Mouse (Mus musculus): ENCODE measurements at regions not wholly inside any gene's neighbourhood (a gene's known extent, or its start where the extent isn't known, plus 50 kb on each side); places are given as distances from the start of the nearest gene placed in this dataset.
"Not testable (repeated sequence)": the region's sequence is repeated elsewhere in the genome, so short reads cannot be mapped to it uniquely, and the experiment has no call there.

GRCm38 (mm10) chr17:81319605-81320004, 122.0 kb upstream of the Gm11096 start:
- no peak for DNase-seq

- no peak for DNase-seq
Observed at GRCm38 (mm10) chr17:81316655-81317054, 124.9 kb upstream of the Gm11096 start.

GRCm38 (mm10) chr17:81305880-81306279, 135.7 kb upstream of the Gm11096 start:
- no peak for DNase-seq

GRCm38 (mm10) chr17:81304574-81304973, 137.0 kb upstream of the Gm11096 start:
- DNase-seq = no peak

- DNase-seq = no peak
Observed at GRCm38 (mm10) chr17:81302490-81302889, 139.1 kb upstream of the Gm11096 start.

- DNase-seq = no peak
Observed at GRCm38 (mm10) chr17:81291829-81292228, 149.7 kb upstream of the Gm11096 start.

- DNase-seq = no peak
Observed at GRCm38 (mm10) chr17:81282543-81282942, 159.0 kb upstream of the Gm11096 start.

GRCm38 (mm10) chr17:81270235-81270634, 171.3 kb upstream of the Gm11096 start:
- peak; percentile 5 to 7 for DNase-seq

- no peak for DNase-seq
Observed at GRCm38 (mm10) chr17:81261957-81262356, 179.6 kb upstream of the Gm11096 start.

GRCm38 (mm10) chr17:81260036-81260435, 181.5 kb upstream of the Gm11096 start:
- no peak for DNase-seq

- DNase-seq = no peak
Observed at GRCm38 (mm10) chr17:81256106-81256505, 185.5 kb upstream of the Gm11096 start.

- no peak for DNase-seq
Observed at GRCm38 (mm10) chr17:81250748-81251147, 185.9 kb upstream of the Thumpd2 start.

GRCm38 (mm10) chr17:81246156-81246555, 181.3 kb upstream of the Thumpd2 start:
- no peak for DNase-seq

- not testable (repeated sequence) for DNase-seq
Observed at GRCm38 (mm10) chr17:81231771-81232170, 166.9 kb upstream of the Thumpd2 start.

- DNase-seq = no peak
Observed at GRCm38 (mm10) chr17:81225281-81225680, 160.4 kb upstream of the Thumpd2 start.

- peak; percentile 31 to 57 for DNase-seq
Observed at GRCm38 (mm10) chr17:81221436-81221835, 156.6 kb upstream of the Thumpd2 start.

- no peak for DNase-seq
Observed at GRCm38 (mm10) chr17:81214844-81215243, 150.0 kb upstream of the Thumpd2 start.

- DNase-seq = no peak
Observed at GRCm38 (mm10) chr17:81212043-81212442, 147.2 kb upstream of the Thumpd2 start.

- DNase-seq = no peak
Observed at GRCm38 (mm10) chr17:81210389-81210788, 145.5 kb upstream of the Thumpd2 start.

- no peak for DNase-seq
Observed at GRCm38 (mm10) chr17:81209323-81209722, 144.4 kb upstream of the Thumpd2 start.

- no peak for DNase-seq
Observed at GRCm38 (mm10) chr17:81201052-81201451, 136.2 kb upstream of the Thumpd2 start.

- DNase-seq = no peak
Observed at GRCm38 (mm10) chr17:81194006-81194405, 129.1 kb upstream of the Thumpd2 start.

GRCm38 (mm10) chr17:81193230-81193871, 128.5 kb upstream of the Thumpd2 start:
- peak; percentile 63 to 69 for DNase-seq

- DNase-seq = peak; percentile 26 to 48
Observed at GRCm38 (mm10) chr17:81189996-81190395, 125.1 kb upstream of the Thumpd2 start.

GRCm38 (mm10) chr17:81185685-81186084, 120.8 kb upstream of the Thumpd2 start:
- no peak for DNase-seq
